Mouse (Mus musculus) B cell, adult 2 months (primary cell): ENCODE data around the gene Utrn.

Experiments used
- DNase-seq, 2 experiments: peaks; one replicate each; pipeline ENCODE4 v3.0.0; 2022

Gene Utrn

DNA sequence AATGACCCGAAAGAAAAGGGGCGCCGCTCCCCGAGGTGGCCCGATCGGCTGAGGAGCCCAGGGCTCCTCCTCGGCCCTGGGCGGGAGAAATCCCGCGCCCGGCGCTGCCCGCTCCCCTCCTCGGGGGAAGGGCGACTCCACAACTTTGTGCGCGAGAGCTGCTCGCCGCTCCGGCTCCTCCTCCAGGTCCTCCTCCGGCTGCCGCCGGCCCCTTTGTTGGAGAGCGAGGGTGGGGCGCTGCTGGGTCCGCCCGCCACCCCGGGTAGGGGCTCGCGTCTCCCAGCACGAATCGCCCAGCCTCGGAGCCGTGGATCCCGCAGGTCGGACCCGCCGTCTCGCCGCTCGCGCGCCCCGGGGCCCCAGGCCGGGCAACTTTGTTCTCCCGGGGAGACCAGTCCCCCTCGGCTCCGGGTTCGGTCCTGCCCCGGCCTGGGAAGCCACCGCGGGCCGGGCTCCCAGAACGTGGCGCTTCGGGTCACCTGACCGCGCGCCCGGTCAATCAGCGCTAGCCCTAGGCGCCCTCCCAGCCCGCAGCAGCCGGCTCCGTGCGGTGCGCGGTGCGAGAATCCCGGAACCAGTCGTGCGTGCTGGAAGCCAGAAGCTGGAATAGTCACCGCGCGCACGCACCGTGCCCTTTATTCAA lies at the start of gene Utrn:
Utrn (minus strand) TSS at position 337 of the 643 bp plus-strand sequence.
- DNase-seq, result peak; percentile 40 to 50

DNA sequence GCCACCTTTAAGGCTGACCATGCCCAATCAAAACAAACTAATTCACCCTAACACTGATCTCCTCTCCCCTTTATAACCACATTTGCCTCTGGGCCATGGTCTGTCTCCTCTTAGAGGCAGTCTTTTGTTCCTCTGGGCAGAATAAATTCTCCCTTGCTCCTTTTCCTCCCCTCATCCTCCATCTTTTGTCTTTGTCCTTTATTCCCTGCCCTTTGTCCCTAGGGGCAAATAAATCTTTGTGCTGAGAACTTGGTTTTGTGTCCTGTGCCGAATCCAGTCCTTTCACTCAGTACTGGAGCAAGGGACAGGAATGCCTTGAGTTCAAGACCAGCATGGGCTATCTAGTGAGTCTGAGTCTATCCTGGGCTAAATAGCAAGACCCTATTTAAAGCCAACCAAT lies 48.5 kb upstream of the Utrn start:
- no peak for DNase-seq

DNA sequence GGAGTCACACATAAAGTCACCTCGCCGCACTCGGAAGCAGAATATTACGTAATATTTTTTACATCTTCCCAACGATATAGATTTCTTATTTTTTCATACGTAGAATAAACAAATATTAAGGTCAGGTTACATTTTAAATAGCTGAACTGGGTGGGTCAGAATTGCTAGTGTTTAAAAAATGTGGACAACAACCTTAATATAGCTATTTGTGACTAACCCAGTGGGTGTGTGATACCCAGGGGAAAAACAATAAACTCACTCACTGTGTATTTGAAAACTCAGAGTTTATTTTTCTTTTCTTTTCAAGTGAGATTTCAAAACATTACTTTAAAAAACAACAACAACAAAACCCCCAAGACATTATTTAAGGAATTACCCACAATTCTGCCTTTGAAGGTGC lies 47.2 kb upstream of the Utrn start:
- DNase-seq, result no peak

DNA sequence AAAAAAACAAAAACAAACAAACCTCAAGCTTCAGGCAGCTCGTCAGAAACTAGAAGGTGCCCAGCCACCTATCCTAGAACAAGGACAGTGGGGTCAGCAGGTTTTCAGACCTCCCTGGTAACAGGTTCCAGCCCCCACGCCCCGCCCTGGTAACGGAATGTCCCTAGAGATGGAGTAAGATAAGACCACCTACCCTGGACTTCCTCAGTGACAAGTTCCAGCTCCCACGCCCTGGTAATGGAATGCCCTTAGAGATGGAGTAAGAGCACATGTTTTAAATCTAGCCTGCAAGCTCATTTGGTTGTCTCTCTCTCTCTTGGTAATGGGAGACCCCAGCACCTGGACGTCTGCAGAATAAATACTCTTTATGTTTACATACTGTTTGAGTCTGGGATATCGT lies 46.7 kb upstream of the Utrn start:
- DNase-seq, result no peak

DNA sequence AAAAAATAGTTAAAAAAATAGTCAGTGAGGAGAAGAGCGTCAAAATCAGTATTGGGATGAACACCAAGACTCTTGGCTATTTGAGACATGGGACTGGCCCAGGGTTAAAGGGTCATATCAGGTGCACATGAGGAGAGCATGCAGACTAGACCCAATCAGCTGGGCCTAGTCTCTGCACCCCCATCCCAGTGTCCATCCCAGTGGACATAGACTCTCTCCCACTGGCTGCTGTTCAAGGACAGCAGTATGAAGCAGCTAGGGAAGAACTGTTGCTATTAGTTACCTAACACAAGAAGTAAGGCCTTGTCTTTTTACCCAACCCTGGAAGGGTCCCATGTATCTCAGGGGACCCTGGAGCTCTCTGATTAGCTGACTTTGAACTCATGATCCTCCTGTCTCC lies 45.0 kb upstream of the Utrn start:
- no peak for DNase-seq

DNA sequence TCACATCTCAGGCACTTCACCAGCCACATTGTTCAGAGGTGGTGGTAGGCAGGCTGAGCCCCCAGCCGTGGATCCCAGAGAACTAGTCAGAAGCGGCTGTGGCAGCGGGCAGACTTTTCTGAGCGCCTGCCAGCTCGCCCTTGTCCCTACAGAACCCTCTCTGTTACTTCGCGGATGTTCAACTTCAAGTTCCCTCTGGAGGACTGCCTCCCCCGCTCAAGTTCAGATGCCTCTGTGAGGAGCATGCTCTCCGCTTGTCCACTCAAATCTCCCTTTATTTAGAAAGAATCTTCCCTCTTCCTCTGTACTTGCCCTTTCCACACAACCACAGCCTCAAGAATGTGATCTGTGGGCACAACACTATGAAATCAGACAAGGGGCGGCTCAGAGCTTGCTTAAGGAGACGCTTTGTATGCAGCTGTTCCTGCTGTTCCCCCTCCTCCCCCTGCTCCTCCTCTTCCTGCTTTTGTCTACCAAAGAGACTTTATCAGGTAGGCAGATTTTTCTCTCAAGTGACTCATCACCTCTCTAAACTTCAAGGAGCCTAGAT lies 42.9 kb upstream of the Utrn start:
- no peak for DNase-seq

DNA sequence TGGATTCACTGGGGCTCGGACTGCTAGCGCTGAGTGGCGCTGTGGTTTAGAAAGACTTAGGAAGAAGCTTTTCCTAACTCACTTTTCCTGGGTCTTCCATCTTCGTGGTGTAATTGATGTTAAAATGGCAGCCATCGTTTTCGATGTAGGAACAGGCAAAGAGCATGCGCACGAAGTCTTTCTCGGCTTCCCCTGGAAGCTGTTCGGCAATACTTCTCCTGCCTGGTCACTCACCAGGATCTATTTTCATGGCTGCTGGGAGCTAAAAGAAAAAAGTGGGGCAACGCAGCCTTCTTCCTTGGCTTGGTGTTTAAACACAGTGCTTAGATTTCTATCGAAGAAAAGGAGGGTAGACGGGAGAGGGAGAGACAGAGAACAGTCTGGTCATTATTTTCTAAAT lies 42.3 kb upstream of the Utrn start:
- no peak for DNase-seq

DNA sequence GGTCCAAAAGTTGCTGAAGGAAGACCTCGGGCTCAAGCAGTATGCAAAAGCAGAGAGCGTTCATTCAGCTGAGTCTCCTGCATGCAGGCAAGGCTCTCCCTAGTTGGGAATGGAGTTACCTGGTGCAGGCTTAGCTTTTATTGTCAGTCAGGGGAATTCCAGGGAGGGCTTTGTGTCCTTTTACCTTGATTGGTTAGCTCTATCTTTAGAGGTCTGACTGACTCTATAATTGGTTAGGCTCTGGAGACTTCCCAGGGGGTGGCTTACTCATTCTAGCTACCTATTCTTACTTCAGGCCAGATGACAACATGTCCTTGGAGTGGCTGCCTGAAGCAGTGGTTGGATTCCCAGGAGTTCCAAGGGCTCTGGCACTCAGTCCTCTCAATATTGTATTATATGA lies 40.7 kb upstream of the Utrn start:
- DNase-seq, result no peak

DNA sequence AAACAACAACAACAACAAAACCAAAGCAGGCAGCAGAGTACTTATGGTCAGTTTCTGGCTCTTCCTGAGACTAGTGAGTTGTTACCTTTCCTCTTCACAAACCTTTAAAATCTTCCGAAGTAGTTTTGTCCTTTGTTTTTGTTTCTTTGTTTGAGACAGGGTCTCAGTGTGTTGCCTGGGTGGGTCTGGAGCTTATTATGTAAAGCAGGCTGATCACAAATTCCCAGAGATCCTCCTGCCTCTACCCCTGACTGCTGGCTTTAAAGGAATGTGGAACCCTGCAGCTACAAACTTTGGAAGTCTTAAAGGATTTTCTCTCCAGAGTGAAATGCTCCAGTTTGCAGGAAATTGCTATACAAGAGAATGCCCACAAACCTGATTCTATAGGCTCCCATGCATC lies 40.0 kb upstream of the Utrn start:
- DNase-seq, result no peak

DNA sequence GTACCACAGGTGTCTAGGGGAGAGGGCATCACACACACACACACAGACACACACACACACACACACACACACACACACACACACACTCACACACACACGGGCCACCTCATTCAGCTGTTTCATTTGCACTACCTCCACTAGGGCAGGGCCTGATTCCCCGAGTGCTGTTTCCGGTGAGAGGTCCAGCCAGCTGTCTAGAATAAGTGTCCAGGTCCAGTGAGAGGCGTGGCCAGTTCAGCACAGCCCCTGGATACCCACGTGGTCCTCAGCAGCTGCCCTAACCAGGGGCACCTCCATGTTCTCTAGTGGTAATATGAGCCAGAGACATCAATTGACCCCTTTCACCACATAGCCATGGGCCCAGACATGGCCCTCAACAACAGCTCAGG lies 35.0 kb upstream of the Utrn start:
- no peak for DNase-seq

DNA sequence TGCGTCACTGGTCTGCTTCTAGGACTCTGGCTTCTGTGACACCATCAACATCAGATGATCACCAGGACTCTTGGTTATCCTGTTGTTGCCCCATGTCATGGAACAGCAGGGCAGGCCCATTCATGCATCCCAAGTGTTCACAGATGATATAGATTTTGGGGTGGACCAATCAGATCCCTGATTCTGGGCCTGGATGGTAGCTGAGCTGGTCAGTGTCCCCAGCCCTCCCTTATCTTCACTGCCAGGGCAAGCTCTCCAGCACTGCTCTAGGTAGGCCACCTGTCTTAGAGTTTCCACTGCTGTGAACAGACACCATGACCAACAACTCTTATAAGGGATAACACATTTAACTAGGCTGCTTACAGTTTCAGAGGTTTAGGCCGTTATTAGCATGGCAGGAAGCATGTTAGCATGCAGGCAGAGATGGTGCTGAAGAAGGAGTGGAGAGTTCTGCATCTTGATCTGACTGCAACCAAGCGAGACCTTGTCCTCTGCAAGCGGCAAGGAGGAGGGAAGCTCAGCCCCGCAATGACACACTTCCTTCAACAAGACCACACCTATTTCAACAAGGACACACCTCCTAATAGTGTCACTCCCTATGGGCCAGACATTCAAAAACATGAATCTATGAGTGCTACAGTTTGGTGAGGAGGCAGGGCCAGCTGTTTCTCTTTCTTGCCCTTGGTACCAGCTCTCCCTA lies 34.4 kb upstream of the Utrn start:
- DNase-seq, result peak; percentile 47 to 61

DNA sequence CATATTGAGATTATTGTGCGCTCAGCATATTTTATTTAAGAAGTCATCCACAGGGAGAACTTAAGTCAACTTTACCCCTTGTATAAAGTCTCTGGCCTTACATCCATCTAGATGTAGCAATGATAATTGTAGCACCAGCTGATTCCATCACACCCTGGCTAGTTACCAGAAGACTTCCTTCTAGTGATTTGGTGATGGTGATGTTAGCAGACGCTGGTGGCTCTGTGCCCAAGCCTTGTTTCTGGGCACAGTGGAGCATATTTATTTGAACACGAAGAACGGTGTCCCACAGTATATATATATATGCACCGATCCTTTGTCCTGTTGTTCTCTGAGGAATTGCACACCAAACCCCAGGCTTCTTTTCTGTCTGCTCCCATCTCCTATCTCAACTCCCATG lies 30.7 kb upstream of the Utrn start:
- DNase-seq, result no peak

DNA sequence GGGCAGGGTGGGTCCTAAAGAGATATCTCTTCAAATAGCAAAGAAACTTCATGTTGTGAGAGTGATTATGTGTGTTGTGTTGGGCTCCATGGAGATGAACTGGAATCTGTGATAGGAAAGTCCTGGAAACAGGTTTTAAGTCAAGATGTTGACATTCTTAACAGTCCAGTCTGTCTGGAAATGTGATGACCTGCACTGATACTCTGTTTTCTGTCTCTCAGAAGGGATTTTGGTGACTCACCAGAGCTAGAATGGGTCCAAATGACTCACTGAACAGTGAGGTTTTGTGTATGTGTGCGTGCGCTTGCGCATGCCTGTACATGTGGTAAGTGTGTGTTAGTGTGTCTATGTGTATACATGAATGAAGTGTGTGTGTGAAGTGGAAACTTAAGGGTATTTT lies 24.2 kb upstream of the Utrn start:
- DNase-seq, result no peak

DNA sequence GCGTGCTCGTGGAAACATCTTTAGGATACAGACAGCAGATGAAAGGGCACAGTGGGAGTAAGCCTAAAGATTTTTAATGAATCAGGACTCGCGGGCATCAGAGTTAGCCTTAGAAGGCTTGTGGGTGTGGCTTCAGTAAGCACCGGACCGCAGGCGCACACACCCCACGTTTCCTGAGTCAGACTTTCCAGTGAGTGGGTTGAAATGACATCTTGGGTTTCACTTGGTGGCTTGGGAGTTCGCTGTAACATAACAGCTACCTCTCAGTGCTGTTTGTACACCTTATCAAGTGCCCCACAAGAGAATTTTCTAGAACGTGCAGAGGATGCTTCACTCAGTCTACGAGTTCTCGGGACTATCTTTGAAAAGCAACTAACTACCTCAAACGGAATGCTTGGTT lies 19.2 kb upstream of the Utrn start:
- peak in 1 of 2 experiments; percentile 11 for DNase-seq

DNA sequence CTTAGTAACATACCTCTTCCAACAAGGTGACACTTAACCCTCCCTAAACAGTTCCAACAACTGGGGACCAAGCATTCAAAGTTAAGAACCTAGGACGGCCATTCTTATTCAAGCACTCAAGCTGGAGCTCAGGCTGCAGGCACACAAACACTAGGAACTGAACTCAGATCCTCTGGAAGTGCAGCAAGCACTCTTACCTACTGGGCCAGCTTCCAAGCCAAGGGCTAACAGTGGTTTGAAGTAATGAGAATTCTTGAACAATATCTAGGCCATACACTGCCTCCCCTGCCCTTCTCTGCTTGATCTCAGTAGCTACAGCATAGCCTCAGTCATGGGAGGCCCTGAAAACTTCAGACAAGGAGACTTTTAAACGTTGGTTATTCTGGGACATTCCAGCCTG lies 18.6 kb upstream of the Utrn start:
- DNase-seq, result no peak

DNA sequence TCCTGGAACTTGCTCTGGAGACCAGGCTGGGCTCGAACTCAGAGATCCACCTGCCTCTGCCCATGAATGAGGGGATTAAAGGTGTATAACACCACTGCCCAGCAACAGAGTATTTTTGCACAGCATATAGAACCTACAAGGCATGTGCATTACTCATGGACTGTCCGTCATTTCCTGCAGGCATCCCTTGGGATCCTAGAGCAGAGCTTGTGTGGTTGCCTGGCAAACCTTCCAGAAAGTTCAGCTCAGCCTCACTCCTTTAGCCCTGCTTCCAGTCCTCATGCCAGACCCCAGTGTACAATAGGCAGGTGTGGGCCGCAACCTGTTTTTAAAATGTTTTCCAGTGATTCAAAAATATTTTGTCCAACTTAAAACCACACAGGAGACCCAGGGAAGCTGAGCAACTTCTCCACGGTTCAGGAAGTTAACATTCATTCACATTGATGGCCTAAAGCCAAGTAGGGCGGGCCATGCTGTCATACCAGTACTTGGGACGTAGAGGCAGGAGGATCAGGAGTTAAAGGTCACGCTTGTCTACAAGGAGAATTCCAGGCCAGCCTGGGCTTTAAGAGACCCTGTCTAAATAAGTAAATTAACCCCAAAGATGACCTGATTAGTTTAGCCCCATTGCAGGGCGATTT lies 15.3 kb upstream of the Utrn start:
- DNase-seq, result no peak

DNA sequence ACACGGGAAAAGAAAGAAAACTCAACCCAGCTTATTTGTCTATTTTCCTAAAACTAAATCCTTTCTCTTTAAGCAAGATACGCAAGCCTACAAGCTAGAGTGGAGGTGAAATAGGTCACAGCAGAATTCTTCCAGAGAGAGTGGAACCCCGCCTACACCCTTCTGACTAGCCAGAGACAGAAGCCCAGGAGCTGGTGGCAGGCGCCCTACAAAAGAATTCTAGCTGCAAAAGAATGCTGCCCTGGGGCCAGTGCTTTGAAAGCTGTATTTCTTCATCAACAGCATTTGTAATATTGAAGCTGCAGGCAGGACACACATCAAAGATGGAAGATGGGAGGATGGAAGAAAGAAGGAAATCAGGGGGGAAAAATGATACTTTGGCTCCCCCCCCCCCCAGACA lies 12.7 kb upstream of the Utrn start:
- no peak for DNase-seq

DNA sequence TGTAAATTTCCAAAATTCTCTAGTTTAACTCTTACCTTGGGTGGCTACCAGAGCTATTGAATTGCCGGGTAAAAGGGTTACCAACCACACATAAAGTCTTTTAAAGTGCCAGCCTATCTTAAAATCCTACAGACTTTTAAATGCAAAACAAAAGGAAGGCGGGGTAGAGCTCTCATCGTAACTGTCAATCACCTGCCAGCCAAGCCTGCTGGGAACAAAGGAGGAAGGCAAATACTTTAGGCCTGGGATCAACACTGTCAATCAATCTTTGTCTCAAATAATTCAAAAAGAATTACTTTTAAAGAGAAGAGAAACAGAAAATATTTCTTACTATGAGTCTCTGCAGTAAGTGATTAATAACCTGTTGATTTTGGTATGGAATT lies 10.1 kb upstream of the Utrn start:
- no peak for DNase-seq

DNA sequence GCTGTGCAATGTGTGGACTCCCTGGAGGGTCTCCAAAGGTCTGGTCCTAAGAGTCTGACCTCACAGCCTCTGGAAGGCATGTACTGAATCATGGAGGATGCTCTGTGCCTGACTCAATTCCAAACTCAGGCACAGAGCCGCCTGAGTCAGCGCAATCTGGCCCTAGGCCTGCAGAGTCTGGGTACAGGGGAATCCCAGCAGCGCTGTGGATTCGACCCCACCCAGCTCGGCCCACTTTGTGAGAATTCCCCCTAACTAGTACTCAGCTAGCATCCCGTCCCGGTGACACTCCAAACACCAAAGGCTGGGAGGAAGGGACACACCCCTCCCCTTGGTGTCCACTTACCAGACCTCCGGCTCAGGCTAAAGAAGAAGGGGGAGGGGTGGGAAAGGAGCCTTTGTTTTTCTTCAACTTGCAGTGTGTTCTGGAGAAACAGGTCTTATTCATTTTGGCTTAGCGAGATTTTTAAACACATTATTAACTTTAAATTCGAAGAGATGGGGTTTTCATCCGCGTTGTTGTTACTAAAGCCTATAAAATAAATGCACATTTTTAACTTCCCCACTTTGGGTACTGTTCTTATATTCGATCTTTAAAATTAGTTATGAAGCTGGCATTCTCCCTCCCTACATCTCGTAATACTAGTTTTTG lies 9.6 kb upstream of the Utrn start:
- no peak for DNase-seq

DNA sequence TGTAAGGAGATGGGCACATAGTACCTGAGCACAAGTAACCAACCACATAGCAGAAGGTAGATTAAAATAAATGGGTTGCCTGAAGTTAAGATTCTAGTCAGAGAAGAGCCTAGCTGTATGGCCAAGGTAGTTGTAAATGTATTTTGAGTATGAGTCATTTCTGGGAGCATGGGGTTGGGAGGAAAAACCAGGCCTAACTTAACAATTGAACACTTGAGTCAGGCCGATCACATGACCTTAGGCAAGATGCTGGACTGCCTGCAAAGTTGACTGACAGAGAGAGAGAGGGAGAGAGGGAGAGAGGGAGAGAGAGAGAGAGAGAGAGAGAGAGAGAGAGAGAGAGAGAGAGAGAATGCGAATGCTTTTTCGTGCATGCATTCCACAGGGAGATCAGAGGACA lies 7.3 kb upstream of the Utrn start:
- DNase-seq, result no peak

DNA sequence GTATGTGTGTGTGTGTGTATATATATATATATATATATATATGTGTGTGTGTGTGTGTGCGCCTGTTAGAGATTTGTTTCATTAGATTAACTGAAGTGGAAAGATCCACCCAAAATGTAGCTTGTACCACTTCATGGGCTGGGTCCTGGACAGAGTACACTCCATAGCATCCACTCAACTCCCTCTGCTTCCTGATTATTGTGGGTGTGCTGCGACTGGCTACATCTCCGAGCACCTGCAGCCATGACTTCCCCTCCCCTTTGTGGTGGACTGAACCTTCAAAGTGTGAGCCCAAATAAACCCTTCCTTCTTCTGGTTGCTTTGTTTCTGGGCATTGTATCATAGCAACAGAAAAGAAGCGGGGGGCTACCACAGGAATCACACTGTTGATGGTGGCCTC lies 6.2 kb upstream of the Utrn start:
- no peak for DNase-seq

DNA sequence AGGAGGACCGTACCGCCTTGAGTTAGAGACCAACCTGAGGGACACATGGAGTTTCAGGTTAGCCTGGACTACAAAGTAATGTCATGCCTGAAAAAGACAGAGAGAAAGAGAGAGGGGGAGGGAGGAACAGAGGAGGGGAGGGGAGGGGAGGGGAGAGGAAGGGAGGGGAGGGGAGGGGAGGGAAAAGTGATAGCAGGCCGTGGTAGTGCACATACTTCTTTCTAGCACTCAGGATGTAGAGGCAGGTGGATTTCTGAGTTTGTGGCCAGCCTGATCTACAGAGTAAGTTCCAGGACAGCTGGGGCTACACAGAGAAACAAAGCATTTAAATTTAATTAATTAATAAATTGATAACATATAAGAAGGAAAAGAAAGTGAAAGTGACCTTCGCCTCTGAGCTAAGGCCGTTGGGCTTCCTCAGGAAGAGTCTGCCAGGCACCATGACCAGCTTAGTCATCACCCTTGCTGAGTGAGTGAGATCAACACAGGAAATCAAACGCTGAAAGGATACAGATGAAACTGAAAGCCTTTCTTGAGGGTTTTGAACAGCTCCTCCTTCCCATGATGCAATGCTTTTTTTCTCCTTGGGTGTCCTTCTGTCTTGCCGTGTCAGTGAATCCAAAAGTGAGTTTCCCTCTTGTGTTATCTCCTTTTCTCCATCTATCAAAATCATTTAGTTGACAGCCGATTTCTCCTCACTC lies 5.6 kb upstream of the Utrn start:
- peak; percentile 31 to 43 for DNase-seq

DNA sequence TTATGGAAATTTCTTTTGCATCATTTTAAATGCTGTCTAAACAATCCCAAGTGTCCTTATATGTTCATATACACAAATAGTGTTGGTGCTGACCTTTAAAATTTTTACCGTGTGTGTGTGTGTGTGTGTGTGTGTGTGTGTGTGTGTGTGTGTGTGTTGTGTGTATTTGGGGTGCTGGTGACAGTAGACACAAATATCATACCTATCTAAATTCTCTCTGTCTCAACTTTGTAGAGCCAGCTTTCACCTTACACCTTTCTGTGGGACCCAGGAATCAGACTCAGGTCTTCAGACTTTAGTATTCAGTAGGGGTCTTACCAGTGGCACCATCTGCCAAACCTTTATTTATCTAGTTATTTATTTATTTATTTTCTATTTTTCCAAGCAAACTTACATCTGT lies 681 bp upstream of the Utrn start:
- no peak for DNase-seq
